Mouse (Mus musculus) frontal cortex, postnatal 25 days (tissue): ENCODE results near the gene Pilrb1.
"Not testable (repeated sequence)": the region's sequence is repeated elsewhere in the genome, so short reads cannot be mapped to it uniquely, and the experiment has no call there.

ENCODE experiments used
- DNase-seq, 2 experiments: peaks; one replicate each; pipeline ENCODE4 v3.0.0; 2022; ENCODE audit warnings: low spot score in 2 of 2

Pilrb1 gene

GRCm38 (mm10) chr5:137857960-137858710 is at the start of gene Pilrb1:
Gene Pilrb1, minus strand, starts transcription at chr5:137858106.
- DNase-seq: not testable (repeated sequence)

- DNase-seq: no peak
These were observed 39.9 kb upstream of the Pilrb1 start for GRCm38 (mm10) chr5:137897812-137898211.

- no peak for DNase-seq
These were observed 35.0 kb upstream of the Pilrb1 start for GRCm38 (mm10) chr5:137892954-137893353.

DNA sequence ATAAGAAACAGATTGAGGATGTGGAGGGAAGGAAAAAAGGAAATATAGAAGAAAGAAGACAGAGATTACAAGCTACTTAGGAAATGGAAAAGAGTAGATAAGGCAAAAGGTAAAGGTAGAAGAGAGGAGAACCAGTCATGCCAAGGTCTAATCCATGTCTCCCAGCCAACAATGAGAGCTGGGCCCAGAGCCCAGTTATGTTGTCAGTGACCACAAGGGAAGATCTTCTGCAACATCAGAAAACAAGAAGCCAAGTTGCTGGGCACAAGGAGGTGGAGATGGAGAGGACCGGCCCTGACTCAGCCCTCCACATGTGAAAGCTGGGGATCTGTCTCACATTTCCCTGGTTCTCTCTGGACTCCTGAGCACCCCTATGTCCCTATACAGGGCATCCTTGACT is 29.8 kb upstream of the Pilrb1 start:
- DNase-seq: no peak

DNA sequence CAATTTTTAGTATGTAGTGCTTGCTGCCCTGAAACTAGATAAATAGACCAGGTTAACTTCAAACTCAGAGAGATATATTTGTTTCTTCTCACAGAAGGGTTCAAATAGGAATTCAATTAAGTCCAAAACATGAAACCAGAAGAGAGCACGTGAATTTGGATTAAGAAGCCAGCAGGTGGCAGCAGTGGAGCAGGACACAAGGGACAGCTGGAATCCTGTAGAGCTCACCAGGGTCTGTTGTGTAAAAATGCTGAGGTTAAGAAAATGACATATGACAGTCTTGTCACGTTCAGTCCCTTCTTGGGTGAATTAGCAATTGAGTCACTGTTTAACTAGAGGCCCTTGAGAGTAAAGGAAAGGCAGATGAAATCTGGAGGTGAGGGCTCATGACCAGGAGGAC is 28.0 kb upstream of the Pilrb1 start:
- DNase-seq: peak; percentile 23 to 27

- DNase-seq: no peak
These were observed 25.4 kb upstream of the Pilrb1 start for GRCm38 (mm10) chr5:137883345-137883744.

GRCm38 (mm10) chr5:137882922-137883321 is 25.0 kb upstream of the Pilrb1 start:
- DNase-seq: no peak

DNA sequence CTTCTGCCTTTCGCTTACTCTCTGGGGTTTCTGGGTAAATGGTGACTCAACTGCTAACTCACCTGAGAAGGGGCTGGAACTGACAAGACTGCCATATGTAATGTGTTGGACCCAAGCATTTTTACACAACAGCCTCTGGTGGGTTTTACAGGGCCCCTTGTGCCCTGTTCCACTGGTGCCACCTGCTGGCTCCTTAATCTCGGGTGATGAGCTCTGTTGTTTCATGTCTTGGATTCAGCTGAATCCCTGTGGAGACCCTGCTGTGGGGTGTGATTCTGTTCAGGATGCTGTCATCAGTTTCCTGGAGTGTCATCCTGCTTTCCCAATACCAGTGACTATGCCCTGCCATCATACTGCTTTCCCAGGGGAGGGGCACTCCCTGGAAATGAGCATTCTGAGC is 20.0 kb upstream of the Pilrb1 start:
- no peak for DNase-seq

- no peak for DNase-seq
These were observed 17.1 kb upstream of the Pilrb1 start for GRCm38 (mm10) chr5:137875054-137875453.

DNA sequence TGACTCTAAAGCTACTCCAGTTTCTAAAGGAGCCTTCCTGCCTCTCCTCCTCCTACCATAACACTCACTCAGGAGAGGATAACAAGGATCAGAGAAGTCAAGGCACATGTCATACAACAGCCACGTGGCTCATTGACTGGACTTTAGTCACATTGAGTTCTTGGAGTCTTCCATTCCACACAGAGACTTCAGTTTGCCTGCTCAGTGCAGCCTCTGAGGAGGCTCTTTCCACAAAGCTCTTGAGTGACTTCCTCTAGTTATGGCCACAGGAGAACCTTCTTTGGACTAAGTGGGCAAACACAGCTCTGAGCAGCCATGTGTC is 14.4 kb upstream of the Pilrb1 start:
- DNase-seq: not testable (repeated sequence)

DNA sequence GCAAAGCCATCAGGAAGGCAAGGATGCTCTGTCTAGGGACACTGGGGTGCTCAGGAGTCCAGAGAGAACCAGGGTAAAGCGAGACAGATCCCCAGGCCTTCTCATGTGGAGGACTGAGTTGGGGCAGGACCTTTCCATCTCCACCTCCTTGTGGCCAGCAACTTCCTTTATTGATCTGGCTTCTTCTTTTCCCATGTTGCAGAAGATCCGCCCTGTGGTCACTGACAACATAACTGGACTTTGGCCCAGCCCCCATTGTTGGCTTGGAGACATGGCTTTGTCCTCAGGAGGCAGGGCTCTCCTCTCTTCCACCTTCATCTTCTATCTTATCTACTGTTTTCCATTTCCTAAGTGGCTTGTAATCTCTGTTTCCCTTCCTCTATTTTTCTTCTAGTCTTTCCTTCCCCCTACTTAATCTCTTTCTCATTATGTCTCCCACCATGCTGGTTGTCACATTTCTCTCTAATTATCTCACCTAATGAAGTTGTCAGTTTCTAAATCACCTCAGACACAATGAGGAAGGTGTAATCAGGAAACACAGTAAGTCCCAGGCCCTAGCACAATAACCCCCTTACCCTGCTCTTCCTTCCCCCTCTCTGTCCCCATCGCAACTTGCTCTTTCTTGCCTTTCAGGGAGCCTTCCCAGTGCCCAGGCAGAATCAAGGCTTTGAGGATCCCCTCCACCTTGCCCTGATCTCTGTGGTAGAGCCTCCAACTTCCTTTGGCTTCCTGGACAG is 13.9 kb upstream of the Pilrb1 start, which contains the start of gene Pilrb2:
TSS of gene Pilrb2 (minus strand) at position 172 of the 737 bp plus-strand sequence.
- not testable (repeated sequence) for DNase-seq

- DNase-seq: not testable (repeated sequence)
These were observed 10.7 kb upstream of the Pilrb1 start for GRCm38 (mm10) chr5:137868600-137868999.

- not testable (repeated sequence) for DNase-seq
These were observed 6.1 kb upstream of the Pilrb1 start for GRCm38 (mm10) chr5:137864008-137864407.

GRCm38 (mm10) chr5:137856870-137857269 is 1.0 kb downstream of the Pilrb1 start:
- not testable (repeated sequence) for DNase-seq

DNA sequence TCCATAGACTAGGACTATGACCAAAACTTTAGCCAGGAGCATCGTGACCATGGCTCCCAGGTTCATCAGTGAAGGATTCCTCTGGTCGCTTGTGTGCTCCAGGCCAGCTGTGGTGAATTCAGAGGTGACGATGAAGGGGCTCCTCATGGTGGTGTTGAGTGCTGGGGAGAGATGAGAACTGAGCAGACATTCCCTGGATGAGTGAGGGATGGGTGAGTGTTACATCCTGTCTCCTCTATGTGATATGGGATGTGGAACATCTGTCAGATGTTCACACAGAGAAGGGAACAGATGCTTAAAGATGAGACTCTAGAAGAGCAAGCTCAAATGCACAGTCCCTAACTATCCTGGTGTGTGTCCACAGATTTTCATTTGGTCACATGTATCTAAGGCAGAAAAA is 3.0 kb downstream of the Pilrb1 start:
- not testable (repeated sequence) for DNase-seq

GRCm38 (mm10) chr5:137850313-137850712 is 7.6 kb downstream of the Pilrb1 start:
- not testable (repeated sequence) for DNase-seq

GRCm38 (mm10) chr5:137837110-137837509 is 20.8 kb downstream of the Pilrb1 start:
- not testable (repeated sequence) for DNase-seq

DNA sequence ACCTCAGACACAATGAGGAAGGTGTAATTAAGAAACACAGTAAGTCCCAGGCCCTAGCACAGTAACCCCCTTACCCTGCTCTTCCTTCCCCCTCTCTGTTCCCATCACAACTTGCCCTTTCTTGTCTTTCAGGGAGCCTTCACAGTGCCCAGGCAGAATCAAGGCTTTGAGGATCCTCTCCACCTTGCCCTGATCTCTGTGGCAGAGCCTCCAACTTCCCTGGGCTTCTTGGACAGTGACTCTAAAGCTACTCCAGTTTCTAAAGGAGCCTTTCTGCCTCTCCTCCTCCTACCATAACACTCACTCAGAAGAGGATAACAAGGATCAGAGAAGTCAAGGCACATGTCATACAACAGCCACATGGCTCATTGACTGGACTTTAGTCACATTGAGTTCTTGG is 21.3 kb downstream of the Pilrb1 start:
- DNase-seq: no peak

DNA sequence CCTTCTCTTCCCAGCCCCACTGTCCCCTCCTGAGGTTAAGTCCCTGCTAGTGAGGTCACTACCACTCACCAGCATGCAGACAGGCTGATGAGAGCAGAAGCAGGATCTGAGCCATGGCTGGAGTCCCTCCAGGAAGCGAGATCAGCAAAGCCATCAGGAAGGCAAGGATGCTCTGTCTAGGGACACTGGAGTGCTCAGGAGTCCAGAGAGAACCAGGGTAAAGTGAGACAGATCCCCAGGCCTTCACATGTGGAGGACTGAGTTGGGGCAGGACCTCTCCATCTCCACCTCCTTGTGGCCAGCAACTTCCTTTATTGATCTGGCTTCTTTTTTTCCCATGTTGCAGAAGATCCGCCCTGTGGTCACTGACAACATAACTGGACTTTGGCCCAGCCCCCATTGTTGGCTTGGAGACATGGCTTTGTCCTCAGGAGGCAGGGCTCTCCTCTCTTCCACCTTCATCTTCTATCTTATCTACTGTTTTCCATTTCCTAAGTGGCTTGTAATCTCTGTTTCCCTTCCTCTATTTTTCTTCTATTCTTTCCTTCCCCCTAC is 21.9 kb downstream of the Pilrb1 start, which contains the start of gene Pilra:
TSS of gene Pilra (minus strand) at position 316 of the 555 bp plus-strand sequence.
- not testable (repeated sequence) for DNase-seq

GRCm38 (mm10) chr5:137833500-137833899 is 24.4 kb downstream of the Pilrb1 start:
- no peak for DNase-seq

DNA sequence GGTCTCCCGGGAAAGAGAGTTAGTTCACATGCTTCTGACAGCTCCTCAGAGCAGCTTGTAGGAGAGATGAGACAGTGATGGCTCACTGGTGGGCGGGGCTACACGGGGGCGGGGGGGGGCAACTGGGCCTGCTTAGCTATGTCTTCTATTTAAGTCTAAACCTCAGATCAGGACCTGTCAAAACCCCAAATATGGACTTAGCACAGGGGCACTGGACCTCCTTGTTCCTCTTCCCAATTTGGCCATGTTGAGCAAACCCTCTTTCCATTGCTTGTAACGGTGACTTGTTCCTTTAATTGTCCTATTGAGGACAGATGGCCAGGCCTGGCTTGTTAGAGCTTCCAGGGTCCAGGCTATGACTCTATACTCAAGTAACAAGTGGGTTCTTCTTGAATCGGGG is 26.4 kb downstream of the Pilrb1 start:
- DNase-seq: no peak

GRCm38 (mm10) chr5:137831106-137831505 is 26.8 kb downstream of the Pilrb1 start:
- DNase-seq: no peak

GRCm38 (mm10) chr5:137830238-137830637 is 27.7 kb downstream of the Pilrb1 start:
- DNase-seq: no peak
